ENCODE assay signal across 8 mouse cellular contexts in the genomic region with DNA sequence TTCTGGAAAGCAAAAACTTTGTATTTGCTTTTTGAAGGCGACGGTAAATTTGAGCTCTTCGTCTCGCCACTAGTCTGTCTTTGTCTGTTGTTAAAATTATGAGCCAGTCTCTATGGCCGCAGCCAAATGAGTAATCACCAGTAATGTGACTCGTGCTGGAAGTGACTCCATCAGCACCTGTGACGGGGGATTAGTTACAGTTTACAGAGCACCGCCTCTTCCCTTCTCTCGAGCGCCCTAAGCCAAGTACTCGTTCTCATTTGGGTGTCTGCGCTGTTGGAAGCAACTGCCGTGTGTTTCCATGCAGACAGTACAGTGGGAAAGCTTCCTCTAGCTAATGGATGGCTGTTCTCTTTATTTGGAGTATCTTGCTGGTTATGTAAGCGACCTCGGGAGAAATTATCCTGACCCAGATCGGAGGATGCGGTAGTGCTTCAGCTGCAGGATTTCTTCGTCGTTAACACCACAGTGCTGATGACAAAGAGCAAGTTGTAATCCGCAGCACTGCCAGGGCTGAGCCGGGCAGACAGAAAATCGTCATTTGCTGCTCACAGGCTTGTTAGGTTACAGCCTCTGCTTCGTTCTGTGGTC.
DNase-seq lines count a peak whose midpoint lies in the region; ATAC-seq lines count a peak whose summit lies in the region.

No protein-coding gene starts in this region.

- peaks cover 6% of the 10 kb centered on the region for H3K36me3 ChIP-seq in heart, embryonic 10.5 days
- H3K36me3 ChIP-seq in kidney, embryonic 15.5 days: 0 out of 2 replicates have a peak, but pooled peaks cover under 1% of the 10 kb centered on the region

- WGBS in heart, embryonic 10.5 days: under 1% methylated on average over 23 of the region's 23 CpGs
- WGBS in kidney, embryonic 15.5 days: under 1% methylated on average over 23 of the region's 23 CpGs

- peak overlapping the region; percentile 47 for H3K9ac ChIP-seq in kidney, embryonic 15.5 days

- ATAC-seq in erythroblast, adult 5-6 weeks (replicated peaks; ENCODE audit: low FRiP score, poor library complexity, severe bottlenecking): peak; percentile 92
- ATAC-seq in kidney, embryonic 15.5 days (replicated peaks; ENCODE audit: low FRiP score): peak; percentile 95
- ATAC-seq in monocyte, adult 5-6 weeks (replicated peaks; ENCODE audit: insufficient number of reproducible peaks, low FRiP score, low TSS enrichment, poor library complexity, severe bottlenecking): peak; percentile 96

- H3K27me3 ChIP-seq in heart, embryonic 10.5 days (ENCODE audit: insufficient read depth, poor library complexity, severe bottlenecking): no peaks in the 10 kb centered on the region
- H3K27me3 ChIP-seq in kidney, embryonic 15.5 days: no peaks in the 10 kb centered on the region

- peak; percentile 92 for DNase-seq in A20 (ENCODE audit: low read depth, low spot score)
- peak; percentile 97 for DNase-seq in brain, adult 2 months (ENCODE audit: low read depth, low spot score)
- peak; percentile 91 for DNase-seq in heart, embryonic 10.5 days (ENCODE audit: low spot score)
- peak; percentile 79 for DNase-seq in liver
- DNase-seq in spleen, postnatal 4 days (ENCODE audit: low spot score in 2 of 2): peak; percentile 64 to 80

- H3K4me2 ChIP-seq in kidney, embryonic 15.5 days: peak overlapping the region; percentile 57

- H3K27ac ChIP-seq in heart, embryonic 10.5 days: peak overlapping the region; percentile 91
- peak overlapping the region; percentile 92 for H3K27ac ChIP-seq in kidney, embryonic 15.5 days

- peaks cover 15% of the 10 kb centered on the region; the same call in 1 of the 2 replicates for H3K4me1 ChIP-seq in heart, embryonic 10.5 days
- peaks cover 23% of the 10 kb centered on the region for H3K4me1 ChIP-seq in kidney, embryonic 15.5 days

- no peaks in the 10 kb centered on the region for H3K9me3 ChIP-seq in heart, embryonic 10.5 days
- H3K9me3 ChIP-seq in kidney, embryonic 15.5 days (replicated peaks): no peaks in the 10 kb centered on the region

- peak overlapping the region; percentile 64 for H3K4me3 ChIP-seq in heart, embryonic 10.5 days
- peak overlapping the region; percentile 46 for H3K4me3 ChIP-seq in kidney, embryonic 15.5 days (replicated peaks)

Comparison
In these comparisons a context has a peak if more than half of its experiments do, and no peak if none do; other contexts are left out.
1. Peak in every context shown above with its lines: DNase-seq, ATAC-seq, H3K4me3 ChIP-seq and H3K27ac ChIP-seq.